Mouse (Mus musculus): ENCODE data around the gene Spindoc. TPM values are rescaled to one million over a fixed set of nuclear protein-coding genes. Genes with fewer than 3 reads are reported as not detected.
A peak's percentile ranks its signal among the peaks of the same experiment; 100 is the strongest.

Spindoc gene
- polyA plus RNA-seq, 1 experiment from 2014 or later, result 24.5 TPM

- peak; percentile 93 for ATAC-seq (ENCODE audit: low FRiP score, low TSS enrichment)
- WGBS, result 2% methylated on average over 62 of the region's 63 CpGs
- Histone ChIP-seq H3K9me3 (ENCODE audit: control insufficient read depth, low read length) (no peaks in the 10 kb centered on the region), H3K4me3 (ENCODE audit: low read length) (peak within 1 kb of the TSS; percentile 89), H3K4me2 (replicated peaks; ENCODE audit: low read depth, low read length) (peak within 1 kb of the TSS; percentile 89), H3K27ac (ENCODE audit: low read depth, low read length) (peak within 1 kb of the TSS; percentile 67), H3K36me3 (ENCODE audit: control insufficient read depth, insufficient read depth, low read length) (no peaks in the 10 kb centered on the region), H3K4me1 (ENCODE audit: control insufficient read depth, insufficient read depth, low read length) (peaks cover 22% of the 10 kb centered on the region), H3K27me3 (ENCODE audit: control insufficient read depth, insufficient read depth, low read length) (no peaks in the 10 kb centered on the region), H3K9ac (ENCODE audit: low read depth, low read length) (peak within 1 kb of the TSS; percentile 96)
These were observed 41.0 kb downstream of the Spindoc start, which contains the start of gene Mark2 for GRCm38 (mm10) chr19:7341512-7342397. Mark2 (minus strand) TSS chr19:7341860.

GRCm38 (mm10) chr19:7340780-7341475 lies 41.9 kb downstream of the Spindoc start:
- ATAC-seq (ENCODE audit: low FRiP score, low TSS enrichment), result peak; percentile 85
- no peaks in the 10 kb centered on the region for H3K27me3 ChIP-seq (ENCODE audit: control insufficient read depth, insufficient read depth, low read length)
- no peaks in the 10 kb centered on the region for H3K9me3 ChIP-seq (ENCODE audit: control insufficient read depth, low read length)
- H3K4me3 ChIP-seq (ENCODE audit: low read length), result peak overlapping the region; percentile 89
- peak overlapping the region; percentile 67 for H3K27ac ChIP-seq (ENCODE audit: low read depth, low read length)
- peak overlapping the region; percentile 96 for H3K9ac ChIP-seq (ENCODE audit: low read depth, low read length)
- no peaks in the 10 kb centered on the region for H3K36me3 ChIP-seq (ENCODE audit: control insufficient read depth, insufficient read depth, low read length)
- WGBS, result 1% methylated on average over 35 of the region's 46 CpGs
- peaks cover 22% of the 10 kb centered on the region for H3K4me1 ChIP-seq (ENCODE audit: control insufficient read depth, insufficient read depth, low read length)
- H3K4me2 ChIP-seq (replicated peaks; ENCODE audit: low read depth, low read length), result peak overlapping the region; percentile 89

GRCm38 (mm10) chr19:7340371-7340779 lies 42.4 kb downstream of the Spindoc start:
- Histone ChIP-seq H3K36me3 (ENCODE audit: control insufficient read depth, insufficient read depth, low read length) (no peaks in the 10 kb centered on the region; the same call in 1 of the 2 replicates), H3K9ac (ENCODE audit: low read depth, low read length) (peak overlapping the region; percentile 96), H3K4me3 (ENCODE audit: low read length) (peak overlapping the region; percentile 89), H3K4me2 (replicated peaks; ENCODE audit: low read depth, low read length) (peak overlapping the region; percentile 89), H3K9me3 (ENCODE audit: control insufficient read depth, low read length) (no peaks in the 10 kb centered on the region), H3K27ac (ENCODE audit: low read depth, low read length) (peak overlapping the region; percentile 67; the same call in 1 of the 2 replicates), H3K27me3 (ENCODE audit: control insufficient read depth, insufficient read depth, low read length) (no peaks in the 10 kb centered on the region), H3K4me1 (ENCODE audit: control insufficient read depth, insufficient read depth, low read length) (peaks cover 22% of the 10 kb centered on the region)
- no peak for ATAC-seq (ENCODE audit: low FRiP score, low TSS enrichment)
- 2% methylated on average over 15 of the region's 15 CpGs for WGBS

- Histone ChIP-seq H3K9ac (ENCODE audit: low read depth, low read length) (peak overlapping the region; percentile 96; the same call in 1 of the 2 replicates), H3K27me3 (ENCODE audit: control insufficient read depth, insufficient read depth, low read length) (no peaks in the 10 kb centered on the region), H3K4me3 (ENCODE audit: low read length) (peak overlapping the region; percentile 89), H3K4me1 (ENCODE audit: control insufficient read depth, insufficient read depth, low read length) (peaks cover 22% of the 10 kb centered on the region), H3K9me3 (ENCODE audit: control insufficient read depth, low read length) (no peaks in the 10 kb centered on the region), H3K36me3 (ENCODE audit: control insufficient read depth, insufficient read depth, low read length) (no peaks in the 10 kb centered on the region; the same call in 1 of the 2 replicates), H3K27ac (ENCODE audit: low read depth, low read length) (no peak overlapping the region), H3K4me2 (replicated peaks; ENCODE audit: low read depth, low read length) (peak overlapping the region; percentile 89)
- 30% methylated on average over 4 of the region's 4 CpGs for WGBS
- ATAC-seq (ENCODE audit: low FRiP score, low TSS enrichment), result no peak
These were observed 42.9 kb downstream of the Spindoc start for GRCm38 (mm10) chr19:7339867-7340266.

- peak overlapping the region; percentile 96 for H3K9ac ChIP-seq (ENCODE audit: low read depth, low read length)
- 44% methylated on average over 5 of the region's 5 CpGs for WGBS
- H3K4me1 ChIP-seq (ENCODE audit: control insufficient read depth, insufficient read depth, low read length), result peaks cover 25% of the 10 kb centered on the region
- no peaks in the 10 kb centered on the region for H3K27me3 ChIP-seq (ENCODE audit: control insufficient read depth, insufficient read depth, low read length)
- H3K36me3 ChIP-seq (ENCODE audit: control insufficient read depth, insufficient read depth, low read length), result no peaks in the 10 kb centered on the region; the same call in 1 of the 2 replicates
- ATAC-seq (ENCODE audit: low FRiP score, low TSS enrichment), result no peak
- no peaks in the 10 kb centered on the region for H3K9me3 ChIP-seq (ENCODE audit: control insufficient read depth, low read length)
- H3K27ac ChIP-seq (ENCODE audit: low read depth, low read length), result no peak overlapping the region
- H3K4me3 ChIP-seq (ENCODE audit: low read length), result peak overlapping the region; percentile 89
- H3K4me2 ChIP-seq (replicated peaks; ENCODE audit: low read depth, low read length), result peak overlapping the region; percentile 89
These were observed 43.8 kb downstream of the Spindoc start for GRCm38 (mm10) chr19:7339026-7339425.

GRCm38 (mm10) chr19:7337781-7338342 lies 44.9 kb downstream of the Spindoc start:
- H3K4me1 ChIP-seq (ENCODE audit: control insufficient read depth, insufficient read depth, low read length), result peaks cover 25% of the 10 kb centered on the region
- H3K27ac ChIP-seq (ENCODE audit: low read depth, low read length), result no peak overlapping the region
- no peak overlapping the region for H3K4me2 ChIP-seq (replicated peaks; ENCODE audit: low read depth, low read length)
- ATAC-seq (ENCODE audit: low FRiP score, low TSS enrichment), result no peak
- no peak overlapping the region for H3K4me3 ChIP-seq (ENCODE audit: low read length)
- no peaks in the 10 kb centered on the region; the same call in 1 of the 2 replicates for H3K36me3 ChIP-seq (ENCODE audit: control insufficient read depth, insufficient read depth, low read length)
- WGBS, result 88% methylated on average over 2 of the region's 2 CpGs
- no peak overlapping the region for H3K9ac ChIP-seq (ENCODE audit: low read depth, low read length)
- H3K27me3 ChIP-seq (ENCODE audit: control insufficient read depth, insufficient read depth, low read length), result no peaks in the 10 kb centered on the region
- H3K9me3 ChIP-seq (ENCODE audit: control insufficient read depth, low read length), result no peaks in the 10 kb centered on the region

GRCm38 (mm10) chr19:7335656-7336055 lies 47.1 kb downstream of the Spindoc start:
- H3K4me1 ChIP-seq (ENCODE audit: control insufficient read depth, insufficient read depth, low read length), result peaks cover 25% of the 10 kb centered on the region

GRCm38 (mm10) chr19:7334049-7334448 lies 48.7 kb downstream of the Spindoc start:
- Histone ChIP-seq H3K4me1 (ENCODE audit: control insufficient read depth, insufficient read depth, low read length) (peaks cover 11% of the 10 kb centered on the region), H3K9ac (ENCODE audit: low read depth, low read length) (no peak overlapping the region), H3K27ac (ENCODE audit: low read depth, low read length) (no peak overlapping the region), H3K27me3 (ENCODE audit: control insufficient read depth, insufficient read depth, low read length) (no peaks in the 10 kb centered on the region), H3K9me3 (ENCODE audit: control insufficient read depth, low read length) (no peaks in the 10 kb centered on the region), H3K4me3 (ENCODE audit: low read length) (no peak overlapping the region), H3K36me3 (ENCODE audit: control insufficient read depth, insufficient read depth, low read length) (no peaks in the 10 kb centered on the region; the same call in 1 of the 2 replicates), H3K4me2 (replicated peaks; ENCODE audit: low read depth, low read length) (no peak overlapping the region)
- ATAC-seq (ENCODE audit: low FRiP score, low TSS enrichment), result peak; percentile 68
- WGBS, result 27% methylated on average over 2 of the region's 2 CpGs

More at GRCm38 (mm10) chr19:7335656-7336055, 47.1 kb downstream of the Spindoc start:
- no peak for ATAC-seq (ENCODE audit: low FRiP score, low TSS enrichment)
- H3K27ac ChIP-seq (ENCODE audit: low read depth, low read length), result no peak overlapping the region
- H3K9ac ChIP-seq (ENCODE audit: low read depth, low read length), result no peak overlapping the region
- WGBS, result 80% methylated on average over 4 of the region's 4 CpGs
- H3K9me3 ChIP-seq (ENCODE audit: control insufficient read depth, low read length), result no peaks in the 10 kb centered on the region
- no peaks in the 10 kb centered on the region for H3K27me3 ChIP-seq (ENCODE audit: control insufficient read depth, insufficient read depth, low read length)
- H3K36me3 ChIP-seq (ENCODE audit: control insufficient read depth, insufficient read depth, low read length), result no peaks in the 10 kb centered on the region; the same call in 1 of the 2 replicates
- H3K4me3 ChIP-seq (ENCODE audit: low read length), result no peak overlapping the region
- H3K4me2 ChIP-seq (replicated peaks; ENCODE audit: low read depth, low read length), result no peak overlapping the region
